Mouse (Mus musculus) liver, adult 2 months (tissue): Measurements from ENCODE around the gene Parva. TPM values are rescaled to one million over a fixed set of nuclear protein-coding genes. Genes with fewer than 3 reads are reported as not detected.

Experiments
- DNase-seq: peaks from one replicate; pipeline ENCODE4 v3.0.0-alpha.2; 2011; ENCODE audit warnings: low read depth, low spot score; ENCODE audit errors: extremely low read depth
- H3K27ac ChIP-seq: fragments of 200-500 bp; replicated peaks from 2 replicates; pipeline ENCODE4 v1.5.1; 2012; ENCODE audit warnings: low read depth, mild to moderate bottlenecking, control low read depth, inconsistent platforms, low read length; ENCODE audit not compliant: insufficient read depth
- H3K27me3 ChIP-seq: fragments of 200-500 bp; 2 replicates; pipeline ENCODE4 v1.6.1; 2012; ENCODE audit warnings: mild to moderate bottlenecking, moderate library complexity, low read length, inconsistent platforms; ENCODE audit not compliant: control insufficient read depth, insufficient read depth
- H3K36me3 ChIP-seq: fragments of 200-500 bp; 2 replicates; pipeline ENCODE4 v1.6.1; 2012; ENCODE audit warnings: low read length, inconsistent platforms; ENCODE audit not compliant: control insufficient read depth, insufficient read depth
- H3K4me1 ChIP-seq: fragments of 200-500 bp; 2 replicates; pipeline ENCODE4 v1.6.1; 2011; ENCODE audit warnings: low read length; ENCODE audit not compliant: control insufficient read depth, insufficient read depth
- H3K4me3 ChIP-seq: fragments of 200-500 bp; 2 replicates; pipeline ENCODE4 v1.5.1; 2011; ENCODE audit warnings: low read depth, mild to moderate bottlenecking, control low read depth, low read length, moderate library complexity; ENCODE audit not compliant: insufficient read depth
- H3K79me2 ChIP-seq: fragments of 200-500 bp; 2 replicates; pipeline ENCODE4 v1.6.1; 2012; ENCODE audit warnings: inconsistent platforms, mild to moderate bottlenecking, low read length, moderate library complexity; ENCODE audit not compliant: control insufficient read depth, insufficient read depth
- H3K9ac ChIP-seq: fragments of 200-500 bp; 2 replicates; pipeline ENCODE4 v1.6.1; 2012; ENCODE audit warnings: low read depth, mild to moderate bottlenecking, control low read depth, inconsistent platforms, low read length
- CTCF ChIP-seq: fragments of 200-500 bp; IDR thresholded peaks from 2 replicates; pipeline ENCODE4 v1.5.1; 2011; ENCODE audit warnings: low read depth, low read length, control low read depth
- POLR2A ChIP-seq: fragments of 200-500 bp; IDR thresholded peaks from 2 replicates; pipeline ENCODE4 v1.6.1; 2011; ENCODE audit warnings: low read length, control low read depth; ENCODE audit not compliant: insufficient read depth; ENCODE audit errors: extremely low read depth
- WGBS: fragments of 180-500 bp; shearing (Covaris S2); methylation state at CpG from one replicate; pipeline ENCODE4 v1.1.7; 2018; 5-methylcytosine and 5-hydroxymethylcytosine counted together
- polyA plus RNA-seq: library from polyadenylated mRNA; depleted of rRNA; stranded (reverse); fragments of >200 nt; gene quantifications from 2 replicates; pipeline ENCODE4 v1.2.3, GENCODE M21; 2012
- total RNA-seq: library from RNA; depleted of rRNA; stranded (reverse); fragments of >200 nt; gene quantifications from 2 replicates; pipeline ENCODE4 v1.2.3, GENCODE M21; 2014

Gene Parva
- total and polyA plus RNA-seq, 2 experiments = 18.8 to 27.2 TPM

DNA sequence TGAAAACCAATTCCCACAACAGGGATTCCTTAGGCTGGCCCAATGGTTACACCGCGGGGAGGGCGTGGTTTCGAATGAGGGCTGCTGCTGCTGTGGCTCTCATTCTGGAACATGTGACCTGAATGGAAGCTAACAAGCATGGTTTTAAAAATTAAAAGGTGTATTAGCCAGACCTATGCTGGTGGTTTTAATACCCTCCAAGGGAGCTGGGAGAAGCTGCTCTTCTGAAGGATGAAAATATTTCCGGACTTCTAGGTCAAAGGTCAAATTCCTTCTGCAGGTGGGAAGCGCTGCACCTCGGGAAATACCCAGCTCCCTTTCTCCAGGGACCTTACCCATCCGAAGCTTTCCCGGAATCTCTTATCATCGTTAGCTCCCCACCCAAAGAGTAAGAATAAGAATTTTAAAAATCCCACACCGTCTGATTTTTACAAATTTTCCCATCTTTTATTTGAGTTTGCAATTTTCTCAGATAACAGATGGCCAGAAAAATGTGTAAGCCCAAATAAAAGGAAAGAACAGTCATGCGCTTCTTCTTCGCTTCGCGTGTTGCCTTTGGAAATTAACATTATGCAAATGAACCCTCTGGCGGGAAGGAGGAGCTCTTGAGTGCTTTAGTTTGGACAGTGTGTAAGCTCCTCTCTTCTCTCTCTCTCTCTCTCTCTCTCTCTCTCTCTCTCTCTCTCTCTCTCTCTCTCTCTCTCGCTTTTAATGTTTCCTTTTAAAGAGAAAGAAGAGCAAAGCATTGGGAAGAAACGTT, 74.9 kb downstream of the Parva start:
- Histone ChIP-seq H3K4me1 (peaks cover 4% of the 10 kb centered on the region; the same call in 1 of the 2 replicates), H3K36me3 (no peaks in the 10 kb centered on the region), H3K79me2 (peaks cover 7% of the 10 kb centered on the region; the same call in 1 of the 2 replicates), H3K27me3 (no peaks in the 10 kb centered on the region), H3K27ac (no peak overlapping the region), H3K4me3 (no peak overlapping the region), H3K9ac (no peak overlapping the region)
- DNase-seq = no peak
- WGBS = 72% methylated on average over 18 of the region's 18 CpGs
- TF ChIP-seq CTCF (no peak), POLR2A (no peak)

DNA sequence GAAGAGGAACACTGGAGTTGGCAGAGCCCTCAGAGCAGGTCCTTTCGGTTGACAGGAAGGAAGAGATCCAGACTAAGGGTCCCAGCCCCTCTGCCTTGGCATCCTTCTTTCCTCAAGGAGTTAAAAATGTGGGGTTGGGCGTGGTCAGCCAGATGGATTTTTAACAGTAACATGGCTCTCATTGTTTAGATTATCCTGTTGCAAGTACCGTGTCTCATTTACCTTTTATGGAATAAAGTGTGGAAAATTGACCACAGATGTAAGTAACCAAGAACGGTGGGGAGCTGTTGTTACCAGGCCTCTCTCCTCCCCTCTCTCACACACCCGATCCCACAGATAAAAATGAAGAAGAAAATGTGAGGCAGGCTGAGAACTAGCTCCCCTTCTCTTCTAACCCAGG, 75.5 kb downstream of the Parva start:
- peaks cover 7% of the 10 kb centered on the region; the same call in 1 of the 2 replicates for H3K79me2 ChIP-seq
- DNase-seq = no peak
- TF ChIP-seq CTCF (no peak), POLR2A (no peak)
- WGBS = 89% methylated on average over 5 of the region's 5 CpGs
- no peaks in the 10 kb centered on the region for H3K27me3 ChIP-seq
- peaks cover 2% of the 10 kb centered on the region; the same call in 1 of the 2 replicates for H3K4me1 ChIP-seq
- H3K27ac ChIP-seq = no peak overlapping the region
- no peak overlapping the region for H3K4me3 ChIP-seq
- H3K9ac ChIP-seq = no peak overlapping the region
- no peaks in the 10 kb centered on the region for H3K36me3 ChIP-seq

GRCm38 (mm10) chr7:112503448-112503847, 76.1 kb downstream of the Parva start:
- DNase-seq = no peak
- H3K79me2 ChIP-seq = peaks cover 7% of the 10 kb centered on the region; the same call in 1 of the 2 replicates
- WGBS = 93% methylated on average over 6 of the region's 6 CpGs
- H3K27ac ChIP-seq = no peak overlapping the region
- no peak for TF ChIP-seq POLR2A
- TF ChIP-seq CTCF = no peak
- no peaks in the 10 kb centered on the region for H3K36me3 ChIP-seq
- no peak overlapping the region for H3K9ac ChIP-seq
- H3K27me3 ChIP-seq = no peaks in the 10 kb centered on the region
- peaks cover under 1% of the 10 kb centered on the region; the same call in 1 of the 2 replicates for H3K4me1 ChIP-seq
- no peak overlapping the region for H3K4me3 ChIP-seq

DNA sequence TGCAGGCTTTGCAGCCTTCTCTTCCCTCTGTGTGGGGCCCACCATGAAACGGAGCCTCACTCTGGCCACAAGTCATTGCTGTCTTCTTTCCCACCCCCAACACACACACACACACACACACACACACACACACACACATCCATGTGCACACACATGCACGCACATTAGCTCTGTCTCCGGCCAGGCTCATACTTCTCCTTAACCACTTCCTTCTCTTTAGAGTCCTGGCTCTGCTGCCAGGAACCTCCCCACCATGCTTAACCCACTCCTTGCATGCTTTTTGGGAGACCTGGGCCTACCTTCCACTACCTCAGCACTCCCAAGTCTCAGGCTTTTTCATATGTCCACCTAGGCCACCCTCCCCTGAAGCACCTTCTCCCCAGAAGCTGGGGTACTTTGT, 76.6 kb downstream of the Parva start:
- TF ChIP-seq POLR2A = no peak
- TF ChIP-seq CTCF = no peak
- H3K36me3 ChIP-seq = no peaks in the 10 kb centered on the region
- peaks cover 7% of the 10 kb centered on the region; the same call in 1 of the 2 replicates for H3K79me2 ChIP-seq
- H3K27ac ChIP-seq = no peak overlapping the region
- no peak overlapping the region for H3K9ac ChIP-seq
- no peaks in the 10 kb centered on the region for H3K4me1 ChIP-seq
- H3K27me3 ChIP-seq = no peaks in the 10 kb centered on the region
- 97% methylated on average over 3 of the region's 3 CpGs for WGBS
- no peak overlapping the region for H3K4me3 ChIP-seq
- no peak for DNase-seq

GRCm38 (mm10) chr7:112509107-112509506, 81.8 kb downstream of the Parva start:
- no peaks in the 10 kb centered on the region; the same call in 1 of the 2 replicates for H3K79me2 ChIP-seq
- no peak overlapping the region for H3K27ac ChIP-seq
- H3K36me3 ChIP-seq = no peaks in the 10 kb centered on the region
- H3K4me3 ChIP-seq = no peak overlapping the region
- DNase-seq = no peak
- 87% methylated on average over 8 of the region's 8 CpGs for WGBS
- H3K9ac ChIP-seq = no peak overlapping the region
- no peak for TF ChIP-seq POLR2A
- no peak for TF ChIP-seq CTCF
- no peaks in the 10 kb centered on the region for H3K27me3 ChIP-seq
- no peaks in the 10 kb centered on the region; the same call in 1 of the 2 replicates for H3K4me1 ChIP-seq

GRCm38 (mm10) chr7:112510336-112511048, 83.2 kb downstream of the Parva start:
- Histone ChIP-seq H3K36me3 (no peaks in the 10 kb centered on the region), H3K4me3 (no peak overlapping the region), H3K79me2 (no peaks in the 10 kb centered on the region), H3K9ac (no peak overlapping the region), H3K27me3 (no peaks in the 10 kb centered on the region), H3K27ac (no peak overlapping the region), H3K4me1 (peaks cover 7% of the 10 kb centered on the region)
- DNase-seq = peak; percentile 64
- WGBS = 63% methylated on average over 10 of the region's 10 CpGs
- TF ChIP-seq POLR2A = no peak
- no peak for TF ChIP-seq CTCF
